Mouse (Mus musculus) brain, embryonic 18.5 days (tissue): Measurements from ENCODE around the gene Coa7.
"Not testable (repeated sequence)": the region's sequence is repeated elsewhere in the genome, so short reads cannot be mapped to it uniquely, and the experiment has no call there.

ENCODE experiments used
- DNase-seq: peaks from one replicate; pipeline ENCODE4 v3.0.0-alpha.2; 2012; ENCODE audit warnings: low read depth, low spot score

Gene Coa7

DNA sequence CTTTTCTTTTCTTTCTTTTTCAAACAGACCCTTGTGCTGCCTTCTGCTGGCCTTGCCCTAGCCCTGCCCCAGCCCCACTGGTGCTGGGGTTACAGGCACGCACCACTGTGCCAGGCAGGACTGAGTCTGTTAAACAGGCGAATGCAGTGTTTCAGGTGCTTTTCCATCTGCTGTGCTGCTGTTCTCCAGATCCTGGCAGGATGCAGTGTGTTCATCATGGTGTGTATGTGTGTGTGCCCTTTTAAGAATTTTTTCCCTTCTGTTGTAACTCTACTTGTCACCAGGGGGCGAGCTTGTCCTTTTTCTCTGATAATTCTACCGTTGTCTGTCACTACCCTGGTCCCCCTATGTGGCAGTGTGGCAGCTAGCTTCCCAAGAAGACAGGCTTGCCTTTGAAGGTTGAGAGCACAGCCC lies 11.3 kb downstream of the Coa7 start:
- peak; percentile 59 for DNase-seq

DNA sequence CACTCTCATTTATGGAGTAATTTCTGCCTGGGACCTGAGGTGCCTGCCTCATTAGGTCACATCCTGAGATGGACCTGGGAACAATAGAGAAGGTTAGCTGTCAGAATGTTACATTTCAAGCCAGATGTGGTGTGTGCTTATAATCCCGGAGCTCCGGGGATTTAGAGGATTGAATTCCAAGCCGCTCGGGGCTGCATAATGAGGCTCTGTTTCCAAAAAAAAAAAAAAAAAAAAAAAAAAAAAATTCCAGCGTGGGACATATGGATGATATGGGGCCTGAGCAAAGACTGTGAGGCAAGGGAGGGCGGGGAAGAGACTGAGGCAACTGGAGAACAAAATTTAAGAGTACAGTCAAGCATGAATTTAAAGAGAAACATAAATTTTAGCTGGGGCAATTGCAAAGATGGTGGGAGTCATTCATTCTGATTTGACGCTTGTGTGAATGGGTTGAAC lies 16.7 kb downstream of the Coa7 start:
- DNase-seq, result no peak

DNA sequence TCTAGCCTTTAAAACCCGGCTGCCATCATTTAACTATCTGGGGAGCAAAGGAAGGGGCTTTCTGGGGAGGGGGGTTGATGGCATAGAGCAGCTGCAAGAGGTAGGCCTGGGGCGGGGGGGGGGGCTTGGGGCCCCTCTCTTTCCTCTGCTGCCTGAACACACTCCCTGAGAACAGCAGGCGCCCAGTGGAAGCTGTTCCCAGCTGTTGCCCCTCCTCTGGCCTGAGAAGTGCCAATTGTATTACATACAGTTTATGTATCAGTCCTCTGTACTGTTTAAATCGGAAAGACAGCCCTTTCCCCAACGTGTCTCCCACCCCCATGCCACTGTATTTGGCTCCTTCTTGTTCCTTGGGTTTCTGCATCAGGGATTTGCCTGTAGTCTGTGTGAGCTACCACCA lies 17.9 kb downstream of the Coa7 start:
- DNase-seq, result no peak

DNA sequence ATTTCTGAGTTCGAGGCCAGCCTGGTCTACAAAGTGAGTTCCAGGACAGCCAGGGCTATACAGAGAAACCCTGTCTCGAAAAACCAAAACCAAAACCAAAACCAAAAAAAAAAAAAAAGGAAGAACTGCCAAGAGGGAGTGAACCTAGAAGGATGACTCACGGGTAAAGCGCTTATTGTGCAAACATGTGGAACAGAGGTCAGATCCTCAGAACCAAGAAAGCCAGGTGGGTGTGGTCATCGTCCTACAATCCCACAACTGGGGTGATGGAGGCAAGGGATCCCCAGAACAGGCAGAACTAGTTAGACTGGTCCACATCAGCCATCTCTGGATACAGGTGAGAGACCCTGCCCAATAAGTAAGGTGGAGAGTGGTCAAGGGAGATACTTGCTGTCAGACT lies 19.2 kb downstream of the Coa7 start:
- no peak for DNase-seq

DNA sequence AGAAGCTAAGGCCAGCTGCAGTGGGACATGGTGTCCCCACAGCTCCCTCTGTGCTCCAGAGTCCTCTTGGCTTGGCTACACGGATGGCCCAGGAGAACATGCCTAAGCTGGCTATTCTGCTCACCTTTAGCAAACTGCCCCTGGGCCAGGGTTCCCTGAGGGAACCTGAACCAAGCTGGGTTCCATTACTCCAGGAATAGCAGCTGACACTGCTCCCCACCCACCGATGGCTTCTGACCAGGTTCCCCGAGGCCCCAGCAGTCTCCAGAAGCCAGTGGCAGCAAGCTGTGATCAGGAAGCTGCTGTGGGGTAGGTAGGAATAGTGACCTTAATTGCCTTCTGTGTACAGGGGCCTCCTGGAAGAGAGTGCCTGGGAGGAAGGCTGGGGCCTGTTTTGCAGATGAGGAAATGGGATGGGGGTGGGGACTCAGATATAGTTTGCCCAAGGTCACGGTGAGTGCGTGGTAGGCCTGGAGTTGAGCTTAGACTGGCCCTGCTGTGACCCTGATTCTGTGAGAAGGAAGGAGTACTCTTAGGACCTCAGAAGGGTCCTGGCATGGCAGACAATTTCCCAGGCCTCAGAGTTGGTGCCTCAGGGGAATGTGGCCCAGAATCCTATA lies 20.4 kb downstream of the Coa7 start:
- no peak for DNase-seq

DNA sequence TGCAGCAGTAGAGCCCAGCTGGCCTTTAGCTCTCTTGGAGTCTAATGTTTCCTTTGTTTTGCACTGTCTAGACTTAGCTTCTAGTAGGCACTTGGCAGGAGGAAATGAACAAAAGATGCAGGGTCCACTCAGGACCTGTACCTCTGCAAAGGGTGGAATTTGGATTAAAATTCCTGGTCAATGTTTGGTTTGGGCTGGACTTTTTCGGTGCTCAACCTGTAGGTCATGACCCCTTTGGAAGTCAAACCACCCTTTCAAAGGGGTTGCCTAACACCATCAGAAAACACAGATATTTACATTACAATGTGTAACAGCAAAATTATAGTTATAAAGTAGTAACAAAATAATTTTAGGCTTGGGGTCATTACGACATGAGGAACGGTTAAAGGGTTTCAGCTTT lies 21.1 kb downstream of the Coa7 start:
- no peak for DNase-seq

DNA sequence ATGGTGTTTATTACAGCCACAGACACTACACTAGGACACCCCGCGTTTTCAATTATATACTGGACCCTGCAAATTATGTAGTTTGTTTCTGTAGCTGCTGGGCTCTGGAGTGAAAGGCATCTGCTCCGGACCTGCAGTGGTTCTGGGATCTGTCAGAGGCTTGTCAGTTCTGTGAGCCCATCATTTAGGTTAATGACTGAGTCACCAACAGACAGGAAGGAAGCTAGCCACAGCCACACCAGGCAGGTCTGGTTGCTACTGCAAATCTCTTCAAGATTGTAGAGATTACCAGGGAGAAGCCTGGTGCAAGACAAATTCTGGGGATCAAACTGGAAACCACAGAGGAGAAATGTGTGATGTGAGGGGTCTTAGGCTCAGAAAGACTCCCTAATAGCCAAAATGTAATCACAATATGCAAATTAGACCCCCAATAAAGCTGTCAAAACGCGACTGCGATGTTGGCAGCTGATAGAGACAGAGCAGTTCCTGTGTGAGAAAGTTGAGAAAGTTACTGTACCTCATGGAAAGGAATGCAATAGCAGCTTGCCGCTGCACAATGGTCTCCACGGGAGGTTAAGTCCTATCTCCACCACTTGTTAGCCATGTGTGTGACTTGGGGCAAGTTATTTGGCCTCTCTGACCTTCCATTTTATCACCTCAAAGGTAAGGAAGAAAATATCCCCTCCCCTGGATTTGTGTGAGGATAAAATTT lies 22.1 kb downstream of the Coa7 start:
- no peak for DNase-seq

DNA sequence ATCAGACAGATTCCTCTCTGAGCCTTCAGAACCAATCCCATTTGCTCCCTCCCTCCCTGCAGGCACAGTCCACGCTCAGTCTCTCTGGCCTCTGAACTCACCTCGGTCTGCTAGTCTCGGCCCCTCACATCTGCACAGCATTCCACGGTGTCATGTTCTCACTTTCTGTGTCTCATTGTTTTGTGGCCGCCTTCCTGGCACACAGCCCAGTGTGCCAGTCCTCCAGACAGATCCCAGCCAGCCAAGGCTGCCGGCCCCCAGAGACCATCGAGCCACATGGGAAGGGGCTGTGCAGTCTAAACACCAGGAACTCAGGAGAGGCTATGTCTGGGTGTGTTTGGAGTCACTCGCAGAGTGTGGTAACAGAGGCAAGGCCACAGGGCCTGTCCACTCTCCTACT lies 22.9 kb downstream of the Coa7 start:
- DNase-seq, result no peak

DNA sequence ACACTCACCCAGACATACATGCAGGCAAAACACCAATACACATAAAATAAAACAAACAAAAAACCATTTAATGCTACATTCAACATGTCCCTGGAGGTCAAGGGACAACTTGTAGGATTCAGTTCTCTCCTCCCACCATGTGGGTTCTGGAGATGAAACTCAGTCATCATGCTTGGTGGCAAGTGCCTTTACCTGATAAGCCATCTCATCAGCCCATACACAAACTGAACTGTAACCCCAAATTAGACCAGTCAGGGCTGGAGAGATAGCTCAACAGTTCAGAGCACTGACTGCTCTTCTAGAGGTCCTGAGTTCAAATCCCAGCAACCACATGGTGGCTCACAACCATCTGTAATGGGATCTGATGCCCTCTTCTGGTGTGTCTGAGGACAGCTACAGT lies 25.7 kb downstream of the Coa7 start:
- not testable (repeated sequence) for DNase-seq

DNA sequence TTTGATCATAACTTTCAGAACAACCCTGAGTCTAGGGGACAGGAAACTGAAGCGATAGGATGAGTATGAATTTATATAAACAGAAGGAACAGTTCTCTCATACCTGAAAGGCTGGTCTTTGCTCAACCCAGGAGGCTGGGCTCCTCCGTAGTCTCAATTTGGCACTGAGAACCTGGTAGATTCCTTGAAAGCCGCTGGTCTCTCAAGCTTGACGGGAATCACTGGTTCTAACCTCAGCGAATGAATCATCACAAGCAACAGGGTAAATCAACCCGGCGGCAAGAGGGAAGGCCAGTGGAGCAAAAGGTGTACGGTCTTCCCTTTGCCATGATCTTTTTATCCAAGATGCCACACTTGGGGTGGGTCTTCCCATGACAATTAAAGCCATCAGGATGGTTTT lies 29.5 kb downstream of the Coa7 start:
- no peak for DNase-seq

DNA sequence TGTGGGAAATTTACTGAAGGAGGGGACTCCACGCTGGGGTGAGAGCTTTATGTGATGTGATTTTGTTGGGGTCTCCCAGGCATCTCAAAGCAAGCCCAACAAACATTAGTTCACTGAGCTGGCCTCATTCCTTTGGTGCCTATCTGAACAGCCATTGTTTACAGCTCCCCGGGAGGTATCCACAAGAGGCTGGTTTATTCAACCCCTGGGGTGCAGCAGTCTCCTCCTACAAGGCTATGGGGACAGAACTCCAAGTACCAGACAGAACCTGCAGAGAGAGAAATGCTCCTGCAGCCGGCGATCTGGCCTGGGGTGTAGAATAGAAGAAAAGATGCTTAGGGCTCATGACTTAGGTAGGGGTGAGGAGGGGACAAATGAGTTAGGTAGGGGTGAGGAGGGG lies 30.6 kb downstream of the Coa7 start:
- no peak for DNase-seq

DNA sequence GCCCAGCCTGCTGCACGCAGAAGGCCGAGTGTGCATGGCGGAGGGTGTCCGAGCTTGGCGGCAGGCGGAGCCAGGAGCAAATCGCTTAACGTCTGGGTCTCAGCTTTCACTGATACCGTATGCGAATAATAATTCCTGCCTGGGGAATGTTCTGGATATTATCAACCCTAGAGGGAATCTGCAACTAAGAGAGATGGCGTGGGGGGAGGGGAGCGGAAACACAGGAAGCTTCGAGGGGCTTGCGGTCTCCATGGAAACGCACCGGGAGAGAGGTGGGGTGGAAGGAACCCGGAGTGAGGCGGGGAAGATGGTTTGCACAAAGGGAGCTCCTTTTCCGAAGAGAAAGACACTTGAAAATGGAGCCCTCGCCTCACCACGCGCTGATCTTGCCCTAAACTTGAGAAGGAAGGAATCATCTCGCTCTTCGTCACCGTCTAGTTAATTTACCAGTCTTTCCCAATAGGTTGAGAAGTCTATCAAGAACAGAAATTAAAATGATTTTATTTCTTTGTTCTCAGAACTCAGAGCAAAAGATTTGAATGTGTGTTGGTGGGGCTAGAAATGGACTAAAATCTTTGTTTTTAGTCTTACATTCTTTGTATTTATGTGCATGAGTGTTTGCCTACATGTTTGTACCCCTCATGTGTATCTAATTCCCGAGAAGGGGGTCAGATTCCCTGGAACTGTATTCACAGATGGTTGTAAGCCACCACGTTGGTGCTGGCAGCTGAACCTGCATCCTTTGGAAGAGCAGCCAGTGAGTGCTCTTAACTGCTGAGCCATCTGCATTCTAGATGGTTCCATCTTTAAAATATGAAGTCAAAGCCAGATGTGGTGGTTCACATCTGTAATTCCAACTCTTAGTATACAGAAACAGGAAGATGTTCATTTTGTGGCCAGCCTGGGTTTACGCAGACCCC lies 32.5 kb downstream of the Coa7 start:
- DNase-seq, result peak; percentile 94

DNA sequence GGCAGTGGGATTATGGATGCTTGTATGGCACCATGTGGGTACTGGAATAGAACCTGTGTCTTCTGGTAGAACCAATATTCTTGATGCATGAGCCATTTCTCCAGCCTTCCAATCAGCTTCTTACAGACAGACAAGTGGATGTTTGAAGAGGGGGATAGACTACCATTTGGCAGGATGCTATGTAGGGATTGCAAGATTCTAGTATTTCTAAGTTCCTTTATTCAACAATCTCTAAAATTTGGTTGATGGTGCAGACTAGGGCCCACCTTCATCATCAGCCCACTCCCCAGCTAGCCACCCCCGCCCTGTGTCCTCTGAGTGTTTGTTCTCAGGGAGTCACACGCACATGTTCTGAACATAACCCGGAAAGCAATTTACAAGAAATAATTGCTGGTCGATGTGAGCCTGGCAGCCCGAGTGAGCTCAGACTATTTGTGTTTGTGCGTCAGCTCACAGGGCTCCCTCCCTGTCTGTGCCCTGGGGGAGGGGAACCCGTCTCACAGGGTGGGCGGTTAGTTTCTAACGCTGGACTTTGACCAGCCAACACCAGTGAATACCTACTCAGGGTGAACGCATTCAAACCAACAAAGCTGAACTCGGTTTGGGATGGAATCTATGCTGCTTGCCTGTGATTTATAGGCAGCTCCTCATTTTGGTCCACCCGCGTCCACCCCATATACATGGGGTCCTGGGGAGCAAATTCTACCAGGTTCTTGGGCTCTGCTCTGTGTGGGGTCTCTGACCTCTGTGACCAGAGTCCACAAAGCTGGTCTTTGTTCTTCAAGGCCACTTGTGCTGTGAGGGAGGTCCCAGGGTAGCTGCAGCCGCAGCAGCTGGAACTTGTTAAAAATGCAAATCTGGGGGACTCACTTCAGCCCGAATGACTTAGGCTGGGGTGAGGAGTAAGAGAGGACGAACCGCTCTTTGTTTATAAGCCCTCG lies 34.7 kb downstream of the Coa7 start:
- no peak for DNase-seq

DNA sequence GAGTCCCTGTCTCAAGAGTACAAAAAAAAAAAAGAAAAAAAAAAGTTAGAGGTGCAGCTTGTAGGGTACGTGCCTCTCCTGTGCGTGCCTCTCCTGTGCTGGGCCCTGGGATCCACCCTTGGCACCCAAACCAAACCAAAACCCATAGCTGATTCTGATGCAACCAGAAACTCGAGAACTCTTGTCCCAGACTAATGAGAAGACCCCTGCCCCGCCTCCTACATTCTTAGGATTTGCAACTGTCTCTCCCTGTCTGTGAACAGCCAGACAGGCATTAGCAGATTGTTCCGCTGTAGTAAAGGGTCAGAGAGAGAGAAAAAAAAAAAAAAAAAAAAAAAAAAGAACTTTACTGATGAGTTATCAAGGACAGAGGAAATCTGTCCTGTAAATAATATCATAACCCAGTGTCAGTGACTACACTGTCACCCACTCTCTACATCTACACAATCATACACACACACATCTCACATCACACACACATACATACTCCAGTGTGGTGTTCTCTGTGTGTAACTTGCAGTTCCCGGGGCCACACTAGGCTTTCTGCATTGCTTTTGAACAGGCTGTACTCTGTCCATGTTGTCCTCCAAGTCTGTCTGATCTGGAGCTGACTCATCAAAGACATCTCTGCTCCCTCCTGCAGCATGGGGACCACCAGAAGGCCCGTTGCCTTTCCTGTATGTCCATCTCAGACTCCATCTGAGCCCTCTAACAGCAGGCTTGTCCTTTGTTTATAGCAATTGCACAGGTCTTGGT lies 35.6 kb downstream of the Coa7 start:
- DNase-seq, result no peak

DNA sequence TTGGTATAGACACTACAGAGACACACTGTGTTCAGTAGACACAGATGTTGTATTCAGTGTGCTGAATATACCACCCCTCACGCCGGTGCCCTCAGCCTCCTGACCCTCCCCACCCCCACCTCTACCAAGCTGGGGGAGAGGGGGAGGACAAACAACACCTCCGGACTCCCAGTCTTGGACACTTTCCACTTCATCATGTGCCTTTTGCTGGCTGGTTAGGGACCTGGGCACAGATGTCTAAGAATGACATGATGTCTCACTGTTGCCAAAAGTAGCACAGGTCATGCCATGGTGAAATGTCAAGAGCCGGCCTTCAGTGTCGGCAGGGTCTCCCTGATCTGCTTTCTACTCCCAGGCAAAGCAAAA lies 36.2 kb downstream of the Coa7 start:
- DNase-seq, result no peak

DNA sequence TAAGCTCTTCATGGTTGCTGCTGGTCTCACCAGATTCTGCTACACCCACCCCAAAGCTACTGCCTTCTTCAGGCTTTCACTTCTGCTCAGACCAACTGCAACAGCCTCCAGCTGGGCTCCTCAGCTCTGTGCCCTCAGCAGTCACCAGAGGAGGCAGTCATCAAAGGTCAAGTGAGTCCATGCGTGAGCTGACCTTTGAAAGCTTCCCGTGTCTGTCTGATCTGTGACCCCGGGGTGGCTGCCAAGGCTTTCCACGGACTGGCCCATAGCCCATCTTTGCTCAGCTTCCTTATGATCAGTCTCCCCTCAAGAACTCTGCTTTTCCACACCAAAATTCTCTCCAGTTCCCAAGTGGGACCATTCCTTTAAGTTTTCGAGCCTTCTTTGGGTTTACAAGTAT lies 41.3 kb downstream of the Coa7 start:
- DNase-seq, result no peak

DNA sequence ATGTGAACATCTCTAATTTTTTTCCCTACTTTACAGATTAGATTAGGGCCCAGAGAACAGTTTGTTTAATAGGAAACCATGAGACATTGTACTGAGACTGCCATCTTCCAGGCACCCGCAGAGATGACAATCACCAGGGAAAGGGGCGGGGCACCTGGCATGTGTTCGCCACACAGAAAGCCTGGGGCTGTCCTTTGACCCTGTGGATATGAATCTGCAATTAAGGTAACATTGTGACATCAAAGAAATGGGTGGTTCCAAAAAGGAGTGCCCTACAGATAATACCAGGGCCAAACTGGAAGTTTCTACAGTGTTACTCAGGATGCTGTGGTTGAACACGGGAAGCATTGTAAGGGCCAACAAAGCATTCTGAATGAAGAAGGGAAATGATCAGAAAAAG lies 42.5 kb downstream of the Coa7 start:
- no peak for DNase-seq

DNA sequence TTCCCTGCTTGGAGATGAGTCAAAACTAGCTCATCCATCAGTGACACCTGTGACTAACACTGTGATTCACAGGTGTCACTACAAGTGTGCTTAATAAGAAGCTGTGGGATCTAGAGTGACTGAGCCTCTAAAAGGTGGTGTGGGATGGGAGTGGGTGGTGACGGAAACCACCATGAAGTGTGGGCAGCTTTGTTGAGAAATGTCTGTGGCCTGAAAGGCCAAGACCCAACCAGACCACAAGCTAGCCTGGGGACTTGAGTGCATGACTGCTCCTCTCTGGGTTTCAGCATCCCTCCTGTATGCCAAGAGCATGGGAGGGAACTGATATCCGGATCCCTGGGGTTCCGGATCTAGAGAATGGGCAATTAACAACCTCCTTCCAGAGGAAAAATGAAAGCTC lies 43.5 kb downstream of the Coa7 start:
- DNase-seq, result no peak

DNA sequence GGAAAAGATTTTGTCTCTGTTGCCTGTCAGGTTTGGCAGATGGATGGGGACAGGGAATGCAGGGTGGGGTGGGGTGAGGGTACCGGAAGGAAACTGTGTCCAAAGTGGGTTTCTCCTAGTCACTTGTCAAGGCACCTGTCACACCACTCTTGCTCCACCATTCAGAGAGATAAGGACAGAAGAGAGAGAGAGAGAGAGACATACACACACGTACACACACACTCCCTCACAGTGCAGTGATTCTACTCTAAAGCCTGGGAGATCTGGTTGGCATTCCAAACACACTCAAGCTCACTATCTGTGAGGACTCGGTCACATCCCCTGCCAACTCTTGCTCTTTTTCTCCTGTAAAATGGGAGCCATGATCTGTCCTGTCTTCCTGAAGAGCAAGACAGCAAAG lies 44.2 kb downstream of the Coa7 start:
- no peak for DNase-seq

DNA sequence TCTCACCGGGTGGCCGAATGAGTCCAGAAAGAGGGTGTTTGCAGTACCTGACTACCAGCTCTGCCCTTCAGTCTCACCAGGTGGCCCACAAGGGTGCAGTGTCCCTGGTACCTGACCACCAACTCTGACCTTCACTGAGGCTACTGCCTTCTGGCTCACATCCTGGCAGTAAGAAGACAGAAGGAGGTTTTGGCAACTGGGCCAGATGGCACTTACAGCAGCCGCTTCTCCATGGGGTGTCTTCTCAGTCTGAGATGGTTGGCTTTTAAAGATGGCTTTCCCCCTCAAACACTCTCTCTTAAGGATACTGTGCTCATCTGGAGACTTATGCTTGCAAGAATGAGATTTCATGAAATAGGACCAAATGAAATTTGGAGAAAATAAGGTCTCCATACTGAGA lies 51.5 kb downstream of the Coa7 start:
- DNase-seq, result no peak

DNA sequence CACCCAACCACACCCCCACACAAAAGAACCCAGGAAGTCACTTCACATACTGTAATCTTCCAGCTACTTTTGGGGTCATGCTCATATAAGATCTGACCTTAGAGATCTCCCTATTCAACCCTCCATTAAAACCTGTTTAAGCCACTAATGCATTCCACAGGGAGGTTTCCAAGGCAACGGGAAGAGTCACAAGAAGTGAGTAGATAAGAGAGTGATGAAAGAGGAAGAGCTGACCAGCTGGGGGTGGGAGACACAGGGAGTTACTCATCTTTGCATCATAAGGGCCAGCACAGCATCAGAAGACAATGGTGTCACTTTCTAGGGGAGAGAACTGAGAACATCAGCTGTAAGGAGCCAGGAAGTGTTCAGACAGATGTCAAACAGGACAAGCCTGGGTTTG lies 52.2 kb downstream of the Coa7 start:
- DNase-seq, result no peak
